Mouse (Mus musculus) heart, embryonic 15.5 days (tissue): Measurements from ENCODE around the gene Pdgfc. TPM values are rescaled to one million over a fixed set of nuclear protein-coding genes. Genes with fewer than 3 reads are reported as not detected.

Experiments used
- ATAC-seq: fragments of 200-750 bp; cut with Nextera tagmentation; replicated peaks from 2 replicates; pipeline ENCODE4 v1.8.0; 2017; ENCODE audit warnings: low read depth, moderate TSS enrichment; ENCODE audit not compliant: insufficient number of reproducible peaks, insufficient read depth, low FRiP score
- H3K27ac ChIP-seq: fragments of 300-500 bp; sonication (generic); 2 replicates; pipeline ENCODE4 v1.5.1; 2015; ENCODE audit warnings: mild to moderate bottlenecking, inconsistent platforms
- H3K27me3 ChIP-seq: fragments of 300-500 bp; sonication (generic); 2 replicates; pipeline ENCODE4 v1.6.1; 2015; ENCODE audit warnings: inconsistent platforms
- H3K36me3 ChIP-seq: fragments of 300-500 bp; sonication (generic); 2 replicates; pipeline ENCODE4 v1.6.1; 2015; ENCODE audit warnings: mild to moderate bottlenecking, inconsistent platforms
- H3K4me1 ChIP-seq: fragments of 300-500 bp; sonication (generic); replicated peaks from 2 replicates; pipeline ENCODE4 v1.6.1; 2015; ENCODE audit warnings: inconsistent platforms
- H3K4me2 ChIP-seq: fragments of 300-500 bp; sonication (generic); 2 replicates; pipeline ENCODE4 v1.6.1; 2015; ENCODE audit warnings: inconsistent platforms, mild to moderate bottlenecking, moderate library complexity
- H3K4me3 ChIP-seq: fragments of 300-500 bp; sonication (generic); 2 replicates; pipeline ENCODE4 v1.5.1; 2015; ENCODE audit warnings: mild to moderate bottlenecking, inconsistent platforms
- H3K9ac ChIP-seq: fragments of 300-500 bp; sonication (generic); 2 replicates; pipeline ENCODE4 v1.6.1; 2015; ENCODE audit warnings: mild to moderate bottlenecking, inconsistent platforms
- H3K9me3 ChIP-seq: fragments of 300-500 bp; sonication (generic); replicated peaks from 2 replicates; pipeline ENCODE4 v1.6.1; 2016; ENCODE audit warnings: inconsistent platforms
- WGBS: fragments of 180-500 bp; shearing (Covaris S2); methylation state at CpG from one replicate; pipeline ENCODE4 v1.1.7; 2015; ENCODE audit warnings: mixed read lengths; 5-methylcytosine and 5-hydroxymethylcytosine counted together
- polyA plus RNA-seq: library from polyadenylated mRNA; unstranded; fragments of >200 nt; fragmentation: Nextera tagmentation; extraction: Ambion mirVana; gene quantifications from 2 replicates; pipeline ENCODE4 v1.2.1, GENCODE M21; 2015

The Pdgfc gene
- polyA plus RNA-seq, 1 experiment from 2014 or later: 2.6 TPM

DNA sequence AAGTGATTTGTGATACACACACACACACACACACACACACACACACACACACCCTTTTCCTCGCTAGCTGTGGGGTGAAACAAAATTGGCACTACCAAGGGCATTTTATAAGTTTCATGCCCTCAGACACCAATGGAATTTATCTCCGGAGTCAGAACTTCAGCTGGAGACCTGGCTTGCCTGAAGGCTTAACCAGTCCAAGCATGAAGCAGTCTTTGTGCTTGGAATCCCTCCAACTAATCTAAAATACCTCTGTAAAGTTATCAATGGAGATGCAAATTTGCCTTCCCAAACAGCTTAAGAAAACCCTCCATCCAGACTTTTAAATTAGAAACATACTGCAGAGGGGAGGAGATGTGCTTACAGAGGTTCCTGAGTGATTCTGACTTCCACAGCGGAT lies 6.3 kb upstream of the Pdgfc start:
- Histone ChIP-seq H3K27ac (no peak overlapping the region), H3K9ac (no peak overlapping the region), H3K27me3 (no peaks in the 10 kb centered on the region), H3K9me3 (no peaks in the 10 kb centered on the region), H3K36me3 (no peaks in the 10 kb centered on the region), H3K4me3 (no peak overlapping the region), H3K4me1 (no peaks in the 10 kb centered on the region), H3K4me2 (no peak overlapping the region)
- WGBS: 71% methylated on average over 3 of the region's 3 CpGs
- no peak for ATAC-seq

DNA sequence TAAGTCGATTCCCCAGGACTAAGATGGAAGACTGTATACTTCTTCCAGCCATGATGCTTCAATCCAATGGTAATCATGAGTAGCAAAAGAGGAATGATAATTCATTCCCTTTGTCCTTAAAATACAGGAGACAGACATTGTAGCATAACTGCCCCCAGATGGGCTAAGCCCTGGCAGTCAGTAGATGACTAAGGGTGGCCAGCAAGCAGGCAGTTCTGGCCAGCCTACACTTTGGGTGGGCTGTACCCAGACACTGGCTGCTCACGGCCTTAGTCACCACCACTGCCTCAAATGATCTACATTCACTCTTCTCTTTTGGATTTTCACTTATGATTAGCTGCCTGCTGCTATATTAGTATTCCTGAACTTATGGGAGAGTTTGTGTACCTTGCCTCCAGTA lies 5.9 kb upstream of the Pdgfc start:
- Histone ChIP-seq H3K4me1 (no peaks in the 10 kb centered on the region), H3K4me2 (no peak overlapping the region), H3K27ac (no peak overlapping the region), H3K4me3 (no peak overlapping the region), H3K36me3 (no peaks in the 10 kb centered on the region), H3K9me3 (no peaks in the 10 kb centered on the region), H3K27me3 (no peaks in the 10 kb centered on the region), H3K9ac (no peak overlapping the region)
- WGBS: 75% methylated on average over 2 of the region's 2 CpGs
- ATAC-seq: no peak

DNA sequence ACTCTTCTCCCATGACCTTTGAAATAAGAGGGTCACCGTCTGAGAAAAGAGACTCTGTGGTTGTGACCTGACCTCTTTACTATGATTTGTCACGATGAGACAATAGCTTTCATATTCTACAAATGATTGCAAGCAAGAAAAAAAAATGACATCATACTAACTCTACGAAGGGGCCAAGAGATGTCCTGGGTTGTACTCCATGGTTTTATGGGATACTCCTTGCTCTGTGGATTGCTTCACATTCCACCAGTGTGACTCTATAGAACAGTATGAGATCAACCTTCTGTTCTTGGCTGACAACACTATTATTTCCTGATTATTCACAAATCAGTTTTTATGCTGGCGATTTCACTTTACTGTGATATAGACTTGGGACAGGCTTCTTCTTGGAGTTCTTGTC lies 4.2 kb upstream of the Pdgfc start:
- WGBS: 67% methylated on average over 4 of the region's 4 CpGs
- H3K4me2 ChIP-seq: no peak overlapping the region
- no peak overlapping the region for H3K27ac ChIP-seq
- no peak overlapping the region for H3K9ac ChIP-seq
- no peak for ATAC-seq
- H3K4me3 ChIP-seq: no peak overlapping the region
- H3K4me1 ChIP-seq: peaks cover 5% of the 10 kb centered on the region; the same call in 1 of the 2 replicates
- no peaks in the 10 kb centered on the region for H3K9me3 ChIP-seq
- H3K36me3 ChIP-seq: no peaks in the 10 kb centered on the region
- H3K27me3 ChIP-seq: peaks cover 4% of the 10 kb centered on the region; the same call in 1 of the 2 replicates

DNA sequence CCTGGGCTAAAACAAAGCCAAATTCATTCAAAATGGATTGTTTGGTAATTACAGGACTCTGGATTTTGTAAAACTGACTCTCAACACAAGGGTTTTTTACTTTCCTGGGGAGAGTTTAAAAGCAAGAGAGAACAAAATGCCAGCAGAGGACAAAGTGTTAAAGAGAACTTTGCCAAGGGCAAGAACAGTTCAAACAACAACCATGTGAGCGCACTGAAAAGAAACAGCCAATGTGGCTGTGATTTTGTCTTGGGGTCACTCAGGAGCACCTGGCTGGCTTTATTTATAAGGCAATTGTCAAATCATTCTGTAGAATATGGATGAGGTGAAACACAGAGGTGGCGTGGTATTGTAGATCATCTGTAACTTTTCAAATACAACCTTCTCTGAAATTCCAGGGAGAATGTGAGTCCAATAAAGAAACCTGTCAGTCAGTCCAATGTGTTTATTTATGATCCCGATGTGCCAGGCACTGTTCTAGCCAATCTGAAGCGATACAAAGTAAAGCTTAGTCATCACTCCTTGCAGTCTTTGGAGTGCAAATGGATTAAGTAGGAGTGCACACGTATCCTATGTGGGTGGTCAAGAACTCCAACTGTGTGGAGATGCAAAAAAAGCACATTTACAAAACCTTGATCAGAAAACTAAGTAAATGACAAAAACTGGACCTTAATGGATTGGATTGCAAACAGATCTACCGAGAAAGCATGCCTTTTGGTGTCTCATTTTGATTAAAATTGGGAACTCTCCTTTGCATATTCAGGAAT lies 1.7 kb upstream of the Pdgfc start:
- no peak overlapping the region for H3K4me3 ChIP-seq
- ATAC-seq: no peak
- no peak overlapping the region for H3K9ac ChIP-seq
- H3K4me2 ChIP-seq: no peak overlapping the region
- 75% methylated on average over 6 of the region's 6 CpGs for WGBS
- H3K27ac ChIP-seq: no peak overlapping the region
- peaks cover 4% of the 10 kb centered on the region; the same call in 1 of the 2 replicates for H3K27me3 ChIP-seq
- H3K4me1 ChIP-seq: peaks cover 16% of the 10 kb centered on the region
- no peaks in the 10 kb centered on the region for H3K9me3 ChIP-seq
- H3K36me3 ChIP-seq: no peaks in the 10 kb centered on the region

DNA sequence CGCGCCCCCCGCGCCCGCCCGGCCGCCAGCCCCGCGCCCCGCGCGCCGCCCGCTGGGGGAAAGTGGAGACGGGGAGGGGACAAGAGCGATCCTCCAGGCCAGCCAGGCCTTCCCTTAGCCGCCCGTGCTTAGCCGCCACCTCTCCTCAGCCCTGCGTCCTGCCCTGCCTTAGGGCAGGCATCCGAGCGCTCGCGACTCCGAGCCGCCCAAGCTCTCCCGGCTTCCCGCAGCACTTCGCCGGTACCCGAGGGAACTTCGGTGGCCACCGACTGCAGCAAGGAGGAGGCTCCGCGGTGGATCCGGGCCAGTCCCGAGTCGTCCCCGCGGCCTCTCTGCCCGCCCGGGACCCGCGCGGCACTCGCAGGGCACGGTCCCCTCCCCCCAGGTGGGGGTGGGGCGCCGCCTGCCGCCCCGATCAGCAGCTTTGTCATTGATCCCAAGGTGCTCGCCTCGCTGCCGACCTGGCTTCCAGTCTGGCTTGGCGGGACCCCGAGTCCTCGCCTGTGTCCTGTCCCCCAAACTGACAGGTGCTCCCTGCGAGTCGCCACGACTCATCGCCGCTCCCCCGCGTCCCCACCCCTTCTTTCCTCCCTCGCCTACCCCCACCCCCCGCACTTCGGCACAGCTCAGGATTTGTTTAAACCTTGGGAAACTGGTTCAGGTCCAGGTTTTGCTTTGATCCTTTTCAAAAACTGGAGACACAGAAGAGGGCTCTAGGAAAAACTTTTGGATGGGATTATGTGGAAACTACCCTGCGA lies 517 bp downstream of the Pdgfc start:
- WGBS: under 1% methylated on average over 68 of the region's 68 CpGs
- peak overlapping the region; percentile 79 for H3K9ac ChIP-seq
- ATAC-seq: peak; percentile 89

DNA sequence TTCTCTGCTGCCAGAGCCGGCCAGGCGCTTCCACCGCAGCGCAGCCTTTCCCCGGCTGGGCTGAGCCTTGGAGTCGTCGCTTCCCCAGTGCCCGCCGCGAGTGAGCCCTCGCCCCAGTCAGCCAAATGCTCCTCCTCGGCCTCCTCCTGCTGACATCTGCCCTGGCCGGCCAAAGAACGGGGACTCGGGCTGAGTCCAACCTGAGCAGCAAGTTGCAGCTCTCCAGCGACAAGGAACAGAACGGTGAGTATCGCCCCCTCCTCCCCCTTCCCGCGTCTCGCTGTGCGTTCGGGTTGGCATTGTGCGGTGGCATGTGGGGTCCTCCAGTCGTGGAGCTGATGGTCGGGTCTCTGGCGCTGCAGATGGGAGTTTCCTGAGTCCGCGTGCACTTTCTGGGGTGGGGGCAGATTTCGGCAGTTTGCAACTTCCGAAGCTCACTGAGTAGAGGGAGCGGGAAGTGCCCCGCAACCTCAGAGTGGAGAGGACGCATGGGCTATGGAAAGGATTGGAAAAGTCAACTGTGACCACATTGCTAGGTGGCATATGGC lies 1.2 kb downstream of the Pdgfc start:
- Histone ChIP-seq H3K4me1 (peaks cover 16% of the 10 kb centered on the region), H3K9me3 (no peaks in the 10 kb centered on the region), H3K36me3 (no peaks in the 10 kb centered on the region), H3K9ac (peak overlapping the region; percentile 79), H3K27me3 (peaks cover 4% of the 10 kb centered on the region; the same call in 1 of the 2 replicates), H3K27ac (peak overlapping the region; percentile 78), H3K4me3 (peak overlapping the region; percentile 88), H3K4me2 (peak overlapping the region; percentile 88)
- under 1% methylated on average over 34 of the region's 34 CpGs for WGBS
- ATAC-seq: no peak

More for the DNA sequence above, 517 bp downstream of the Pdgfc start:
- Histone ChIP-seq H3K36me3 (no peaks in the 10 kb centered on the region), H3K9me3 (no peaks in the 10 kb centered on the region), H3K27ac (peak overlapping the region; percentile 78), H3K4me1 (peaks cover 16% of the 10 kb centered on the region), H3K4me2 (peak overlapping the region; percentile 88), H3K27me3 (peaks cover 4% of the 10 kb centered on the region; the same call in 1 of the 2 replicates), H3K4me3 (peak overlapping the region; percentile 88)

DNA sequence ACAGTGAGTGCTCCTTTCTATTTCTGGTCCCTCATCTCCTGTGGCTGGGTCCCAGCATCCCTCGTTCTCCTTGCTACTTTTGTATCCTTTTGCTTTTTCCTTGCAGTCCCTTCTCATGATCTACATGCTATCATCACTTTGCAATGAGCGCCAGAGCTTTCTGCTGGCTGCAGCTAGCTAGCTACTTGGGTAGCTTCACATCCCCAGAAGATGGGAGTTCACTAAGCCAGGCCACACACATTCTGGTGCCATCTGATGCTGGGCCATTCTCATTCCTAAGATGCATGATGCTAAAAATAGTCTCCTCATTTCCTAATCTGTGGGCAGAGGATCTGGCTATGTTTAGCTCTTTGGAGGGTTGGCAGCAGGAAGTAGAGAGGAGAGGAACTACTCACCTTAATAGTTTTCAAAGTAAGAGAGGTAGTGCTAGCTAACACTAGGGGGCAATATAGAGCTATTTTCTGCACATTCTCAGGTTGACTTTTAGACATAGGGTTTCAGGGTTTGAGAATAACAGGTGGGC lies 3.0 kb downstream of the Pdgfc start:
- no peak for ATAC-seq
- no peak overlapping the region for H3K9ac ChIP-seq

DNA sequence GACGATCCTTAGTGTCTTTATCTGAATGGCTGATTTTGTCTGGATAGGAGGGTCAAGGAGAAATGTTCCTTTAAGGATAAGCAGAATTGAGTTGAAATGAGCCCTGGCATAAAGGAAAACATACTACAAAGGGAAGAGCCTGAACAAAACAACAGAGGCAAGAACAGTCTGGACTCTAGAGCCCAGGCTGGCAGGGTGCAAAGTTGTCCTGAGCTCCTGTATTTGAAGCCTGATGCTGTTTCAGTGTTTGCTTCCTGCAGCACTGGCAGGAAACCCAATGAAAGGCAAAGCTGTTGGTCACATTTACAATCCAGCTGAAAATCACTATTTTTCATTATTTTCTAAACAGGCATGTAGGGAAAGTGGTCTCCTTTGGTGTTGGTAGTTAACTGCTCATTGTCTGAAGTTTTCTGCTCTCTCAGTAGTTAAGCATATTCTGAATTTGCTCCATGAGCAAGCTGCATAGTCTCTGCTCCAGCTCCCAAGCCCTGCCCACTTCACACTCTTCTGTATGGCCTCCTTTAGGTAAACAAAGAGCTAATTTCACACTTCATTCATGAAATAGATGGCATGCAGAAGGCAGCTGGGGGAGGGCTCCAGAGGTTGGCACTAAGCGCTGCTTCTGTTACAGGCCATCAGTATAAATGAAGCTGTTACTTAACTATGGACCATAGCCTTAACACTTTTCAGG lies 8.6 kb downstream of the Pdgfc start:
- no peaks in the 10 kb centered on the region for H3K9me3 ChIP-seq
- no peaks in the 10 kb centered on the region for H3K27me3 ChIP-seq
- WGBS: 73% methylated on average over 2 of the region's 2 CpGs
- no peak overlapping the region for H3K27ac ChIP-seq
- no peak overlapping the region for H3K4me3 ChIP-seq
- H3K9ac ChIP-seq: no peak overlapping the region
- no peaks in the 10 kb centered on the region for H3K4me1 ChIP-seq
- ATAC-seq: no peak
- H3K36me3 ChIP-seq: no peaks in the 10 kb centered on the region
- no peak overlapping the region for H3K4me2 ChIP-seq

More for the DNA sequence above, 3.0 kb downstream of the Pdgfc start:
- H3K4me1 ChIP-seq: peaks cover 16% of the 10 kb centered on the region
- H3K9me3 ChIP-seq: no peaks in the 10 kb centered on the region
- peaks cover 4% of the 10 kb centered on the region; the same call in 1 of the 2 replicates for H3K27me3 ChIP-seq
- WGBS: 30% methylated on average over 2 of the region's 2 CpGs
- no peak overlapping the region for H3K4me3 ChIP-seq
- H3K27ac ChIP-seq: 0 out of 2 replicates have a peak overlapping the region, but pooled peaks have one; percentile 17
- H3K4me2 ChIP-seq: peak overlapping the region; percentile 23
- no peaks in the 10 kb centered on the region for H3K36me3 ChIP-seq

DNA sequence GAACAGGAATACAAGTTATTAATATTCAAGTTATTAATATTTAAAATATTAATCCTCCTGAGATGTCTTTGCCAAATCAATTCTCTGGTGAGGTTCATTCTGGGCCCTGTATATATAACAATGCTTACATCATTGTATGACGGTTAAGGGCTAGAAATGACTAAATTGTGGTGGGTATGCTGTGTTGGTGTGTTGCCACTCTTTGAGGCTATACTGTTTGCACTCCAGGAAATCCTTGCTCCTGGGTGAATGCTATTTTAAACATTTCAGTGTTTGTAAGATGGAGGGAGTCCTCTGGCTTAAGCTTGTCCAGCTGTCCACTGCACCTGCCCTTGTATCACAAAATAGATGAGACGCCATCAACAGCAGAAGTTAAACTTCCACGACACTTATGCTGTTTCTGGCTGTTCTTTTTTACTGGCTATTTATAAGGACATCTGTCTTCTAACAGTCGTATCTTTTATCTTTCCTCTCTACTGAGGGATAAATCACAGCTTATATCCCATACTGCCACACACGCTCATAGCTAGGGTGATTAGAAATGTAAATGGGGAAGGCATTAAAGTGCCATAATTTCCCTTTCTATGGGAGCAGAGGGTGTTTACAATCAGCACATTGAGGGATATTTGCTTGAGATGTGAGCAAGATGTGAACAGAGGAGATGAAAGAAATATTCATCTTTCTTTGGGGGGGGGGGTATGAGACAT lies 9.3 kb downstream of the Pdgfc start:
- Histone ChIP-seq H3K27me3 (no peaks in the 10 kb centered on the region), H3K4me1 (no peaks in the 10 kb centered on the region), H3K27ac (no peak overlapping the region), H3K36me3 (no peaks in the 10 kb centered on the region), H3K9me3 (no peaks in the 10 kb centered on the region), H3K4me2 (no peak overlapping the region), H3K4me3 (no peak overlapping the region), H3K9ac (no peak overlapping the region)
- 65% methylated on average over 5 of the region's 5 CpGs for WGBS
- ATAC-seq: no peak

DNA sequence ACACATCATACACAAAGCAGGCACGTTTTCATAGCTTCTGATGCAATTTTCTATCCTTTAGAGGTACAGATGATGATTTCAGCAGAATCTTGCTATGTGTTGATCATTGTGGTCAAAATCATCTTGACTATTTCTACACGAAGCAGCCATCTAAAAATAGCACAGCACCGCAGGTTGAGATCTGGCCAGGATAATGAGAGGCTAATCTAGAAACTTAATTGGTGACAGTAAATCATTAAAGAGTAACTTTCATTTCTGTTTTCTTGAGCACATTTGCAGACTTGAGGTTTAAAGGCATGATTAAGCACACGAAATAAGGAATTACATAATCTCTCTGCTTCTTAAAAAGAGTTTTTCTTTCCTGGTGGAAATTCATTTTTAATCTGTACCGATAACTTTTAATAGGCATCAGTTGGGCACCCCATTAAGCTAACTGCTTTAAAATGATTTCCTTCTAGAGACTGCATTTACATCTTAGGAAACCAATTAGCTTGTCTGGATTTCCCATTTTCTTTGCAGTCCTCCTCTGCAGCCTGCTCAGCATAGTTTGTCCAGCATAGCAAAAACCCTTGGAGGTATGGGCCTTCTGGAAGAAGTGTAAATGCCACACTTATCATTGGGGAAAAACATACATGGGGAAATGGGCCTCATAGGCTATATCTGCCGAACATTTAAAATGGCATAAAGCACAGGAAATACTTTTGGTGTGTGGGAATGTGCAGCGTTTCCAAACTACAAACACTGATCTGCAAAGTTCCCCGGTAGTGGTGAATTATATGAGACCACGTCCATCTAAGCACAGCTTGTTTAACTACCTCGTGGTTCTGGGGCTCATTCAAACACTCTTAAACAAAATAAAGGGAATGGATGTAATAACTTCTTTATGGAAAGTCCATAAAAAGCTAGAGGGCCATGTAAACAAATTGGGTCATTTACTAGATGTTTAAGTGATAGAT lies 10.7 kb downstream of the Pdgfc start:
- Histone ChIP-seq H3K9ac (no peak overlapping the region), H3K4me1 (no peaks in the 10 kb centered on the region), H3K36me3 (no peaks in the 10 kb centered on the region), H3K27ac (no peak overlapping the region), H3K9me3 (no peaks in the 10 kb centered on the region), H3K27me3 (no peaks in the 10 kb centered on the region), H3K4me2 (no peak overlapping the region), H3K4me3 (no peak overlapping the region)
- ATAC-seq: no peak
- 50% methylated on average over 10 of the region's 10 CpGs for WGBS
